Mouse (Mus musculus) spleen, adult 2 months (tissue): ENCODE results near the gene Cdc42bpa.

Experiments
- CTCF ChIP-seq: fragments of 200-500 bp; IDR thresholded peaks from 2 replicates; pipeline ENCODE4 v1.5.1; 2011; ENCODE audit warnings: mild to moderate bottlenecking, inconsistent platforms; ENCODE audit not compliant: insufficient read depth, insufficient read length, insufficient replicate concordance; ENCODE audit errors: extremely low read depth
- POLR2A ChIP-seq: fragments of 200-500 bp; IDR thresholded peaks from 2 replicates; pipeline ENCODE4 v1.6.1; 2011; ENCODE audit warnings: low read depth, low read length, inconsistent platforms

GRCm38 (mm10) chr1:180030631-180031365, 70.5 kb downstream of the Cdc42bpa start:
- TF ChIP-seq CTCF (no peak), POLR2A (no peak)
